Mouse (Mus musculus): ENCODE measurements at regions not wholly inside any gene's neighbourhood (a gene's known extent, or its start where the extent isn't known, plus 50 kb on each side); places are given as distances from the start of the nearest gene placed in this dataset.

- Histone ChIP-seq H3K4me3 (replicated peaks; ENCODE audit: low read depth, low read length) (no peak overlapping the region), H3K36me3 (ENCODE audit: control insufficient read depth, insufficient read depth, low read length) (no peaks in the 10 kb centered on the region), H3K27ac (replicated peaks; ENCODE audit: low read depth, low read length) (no peak overlapping the region), H3K9me3 (ENCODE audit: control insufficient read depth, low read length) (no peaks in the 10 kb centered on the region), H3K4me2 (ENCODE audit: low read length) (no peak overlapping the region), H3K27me3 (ENCODE audit: control insufficient read depth, insufficient read depth, low read length) (no peaks in the 10 kb centered on the region), H3K4me1 (ENCODE audit: control insufficient read depth, insufficient read depth, low read length) (no peaks in the 10 kb centered on the region), H3K9ac (replicated peaks; ENCODE audit: low read length) (no peak overlapping the region)
- ATAC-seq (ENCODE audit: low FRiP score, low TSS enrichment), result no peak
- 63% methylated on average over 9 of the region's 9 CpGs for WGBS
- DNase-seq, result peak; percentile 8
These were observed 200.4 kb upstream of the Nhs start for GRCm38 (mm10) chrX:162359767-162360545.

DNA sequence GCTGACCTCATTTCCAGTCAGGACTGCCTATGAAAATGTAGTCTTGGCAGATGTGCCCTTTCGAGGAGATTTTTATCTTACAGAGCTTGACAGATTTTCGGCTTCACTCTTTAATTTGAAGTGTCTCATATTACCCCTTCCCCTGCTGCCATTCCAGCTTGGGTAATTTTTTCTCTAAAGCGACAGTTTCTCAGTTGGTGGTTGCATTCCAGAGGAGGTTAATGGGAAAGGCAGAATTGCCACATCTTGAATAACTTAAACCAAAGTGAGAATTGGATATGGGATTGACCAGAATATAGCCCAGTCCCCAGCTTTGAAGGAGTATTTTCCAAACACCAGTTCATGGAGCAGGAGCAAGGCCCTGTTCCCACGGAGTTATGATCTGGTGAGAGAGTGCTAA, 188.8 kb upstream of the Nhs start:
- no peaks in the 10 kb centered on the region for H3K4me1 ChIP-seq (ENCODE audit: control insufficient read depth, insufficient read depth, low read length)
- no peaks in the 10 kb centered on the region for H3K9me3 ChIP-seq (ENCODE audit: control insufficient read depth, low read length)
- no peak for ATAC-seq (ENCODE audit: low FRiP score, low TSS enrichment)
- no peaks in the 10 kb centered on the region for H3K36me3 ChIP-seq (ENCODE audit: control insufficient read depth, insufficient read depth, low read length)
- no peak for DNase-seq
- H3K27me3 ChIP-seq (ENCODE audit: control insufficient read depth, insufficient read depth, low read length), result no peaks in the 10 kb centered on the region
- H3K27ac ChIP-seq (replicated peaks; ENCODE audit: low read depth, low read length), result no peak overlapping the region
- no peak overlapping the region for H3K4me3 ChIP-seq (replicated peaks; ENCODE audit: low read depth, low read length)
- H3K9ac ChIP-seq (replicated peaks; ENCODE audit: low read length), result no peak overlapping the region
- WGBS, result 68% methylated on average over 4 of the region's 4 CpGs
- no peak overlapping the region for H3K4me2 ChIP-seq (ENCODE audit: low read length)

DNA sequence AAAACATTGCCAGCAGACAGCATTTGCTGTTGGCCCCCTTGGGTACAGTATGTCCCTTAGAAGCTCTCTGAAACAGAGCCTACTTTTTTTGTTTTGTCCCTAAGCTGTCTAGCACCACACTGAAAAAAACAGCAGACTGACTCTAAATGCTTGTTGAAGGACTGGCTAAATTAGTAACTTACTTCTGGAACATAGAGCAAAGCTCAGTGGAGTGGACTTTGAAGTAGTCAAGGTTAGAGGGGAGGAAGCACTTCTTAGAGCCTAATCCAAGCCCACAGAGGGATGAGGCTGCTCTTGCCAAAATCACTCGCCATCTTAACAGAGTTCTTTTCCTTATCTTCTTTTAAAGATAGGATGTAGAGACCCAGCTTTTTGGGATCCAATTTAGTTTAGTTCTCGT, 188.4 kb upstream of the Nhs start:
- no peak overlapping the region for H3K4me2 ChIP-seq (ENCODE audit: low read length)
- ATAC-seq (ENCODE audit: low FRiP score, low TSS enrichment) (no peak), DNase-seq (no peak)
- no peaks in the 10 kb centered on the region for H3K36me3 ChIP-seq (ENCODE audit: control insufficient read depth, insufficient read depth, low read length)
- WGBS, result 66% methylated on average over 2 of the region's 2 CpGs
- no peak overlapping the region for H3K4me3 ChIP-seq (replicated peaks; ENCODE audit: low read depth, low read length)
- no peak overlapping the region for H3K27ac ChIP-seq (replicated peaks; ENCODE audit: low read depth, low read length)
- no peak overlapping the region for H3K9ac ChIP-seq (replicated peaks; ENCODE audit: low read length)
- no peaks in the 10 kb centered on the region for H3K9me3 ChIP-seq (ENCODE audit: control insufficient read depth, low read length)
- H3K4me1 ChIP-seq (ENCODE audit: control insufficient read depth, insufficient read depth, low read length), result no peaks in the 10 kb centered on the region
- no peaks in the 10 kb centered on the region for H3K27me3 ChIP-seq (ENCODE audit: control insufficient read depth, insufficient read depth, low read length)

DNA sequence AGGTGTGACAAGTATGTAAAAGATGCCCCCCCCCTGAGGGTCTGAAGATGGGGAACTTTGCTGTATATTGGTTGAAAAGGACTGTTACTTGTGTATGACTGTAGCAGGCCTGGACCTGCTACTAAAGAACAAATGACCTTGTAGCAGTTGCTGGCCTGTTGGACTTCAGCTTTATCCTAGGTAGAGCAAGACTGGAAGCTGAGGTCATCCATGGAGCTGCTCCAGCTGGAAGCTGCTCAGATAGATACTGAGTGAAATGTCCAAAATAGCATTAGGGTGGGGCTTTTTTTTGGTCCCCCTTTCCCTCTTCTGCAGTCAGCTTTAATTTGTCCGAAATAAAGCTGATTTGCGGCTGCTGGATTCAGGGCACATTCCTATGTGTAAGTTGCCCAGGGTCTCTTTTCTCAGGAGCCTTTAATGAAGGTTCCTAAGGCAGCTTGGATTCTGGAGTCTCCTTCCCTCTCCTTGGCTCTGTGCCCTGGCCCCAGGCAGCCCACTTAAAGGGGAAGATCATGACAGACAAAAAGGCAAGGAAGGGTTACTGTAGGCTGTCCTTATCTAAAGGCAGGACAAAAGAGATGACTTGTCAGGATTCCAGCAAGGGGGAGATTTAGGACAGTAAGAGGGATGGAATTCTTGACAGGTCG, 186.1 kb upstream of the Nhs start:
- Histone ChIP-seq H3K36me3 (ENCODE audit: control insufficient read depth, insufficient read depth, low read length) (no peaks in the 10 kb centered on the region), H3K27me3 (ENCODE audit: control insufficient read depth, insufficient read depth, low read length) (no peaks in the 10 kb centered on the region), H3K4me3 (replicated peaks; ENCODE audit: low read depth, low read length) (no peak overlapping the region), H3K27ac (replicated peaks; ENCODE audit: low read depth, low read length) (no peak overlapping the region), H3K9ac (replicated peaks; ENCODE audit: low read length) (no peak overlapping the region), H3K4me1 (ENCODE audit: control insufficient read depth, insufficient read depth, low read length) (no peaks in the 10 kb centered on the region), H3K4me2 (ENCODE audit: low read length) (no peak overlapping the region), H3K9me3 (ENCODE audit: control insufficient read depth, low read length) (no peaks in the 10 kb centered on the region)
- DNase-seq, result peak; percentile 6
- WGBS, result 64% methylated on average over 3 of the region's 3 CpGs
- no peak for ATAC-seq (ENCODE audit: low FRiP score, low TSS enrichment)

- Histone ChIP-seq H3K4me3 (replicated peaks; ENCODE audit: low read depth, low read length) (no peak overlapping the region), H3K9ac (replicated peaks; ENCODE audit: low read length) (no peak overlapping the region), H3K27ac (replicated peaks; ENCODE audit: low read depth, low read length) (no peak overlapping the region), H3K36me3 (ENCODE audit: control insufficient read depth, insufficient read depth, low read length) (no peaks in the 10 kb centered on the region), H3K9me3 (ENCODE audit: control insufficient read depth, low read length) (no peaks in the 10 kb centered on the region), H3K4me1 (ENCODE audit: control insufficient read depth, insufficient read depth, low read length) (no peaks in the 10 kb centered on the region), H3K27me3 (ENCODE audit: control insufficient read depth, insufficient read depth, low read length) (no peaks in the 10 kb centered on the region), H3K4me2 (ENCODE audit: low read length) (no peak overlapping the region)
- 90% methylated on average over 5 of the region's 5 CpGs for WGBS
- DNase-seq, result no peak
- no peak for ATAC-seq (ENCODE audit: low FRiP score, low TSS enrichment)
These were observed 172.6 kb upstream of the Nhs start for GRCm38 (mm10) chrX:162332121-162332520.

DNA sequence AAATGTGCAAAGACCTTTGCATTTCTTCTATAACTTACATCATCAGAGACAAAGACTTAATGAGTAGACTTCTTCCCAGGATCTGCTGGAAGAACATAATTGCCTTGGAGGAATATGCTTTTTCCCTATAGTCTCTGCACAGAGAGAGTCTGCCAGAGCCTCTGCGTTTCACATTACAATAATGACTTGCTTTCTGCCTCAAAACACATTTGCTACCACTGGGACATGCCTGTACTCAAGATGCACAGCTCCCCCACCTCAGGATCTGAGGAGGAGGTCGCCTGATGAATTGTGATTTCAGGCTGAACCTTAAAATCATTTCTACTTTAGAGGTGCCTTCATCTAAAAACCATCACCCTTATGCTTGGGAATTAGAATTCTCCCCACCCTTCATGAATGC, 148.1 kb upstream of the Nhs start:
- Histone ChIP-seq H3K27me3 (ENCODE audit: control insufficient read depth, insufficient read depth, low read length) (no peaks in the 10 kb centered on the region), H3K27ac (replicated peaks; ENCODE audit: low read depth, low read length) (no peak overlapping the region), H3K9me3 (ENCODE audit: control insufficient read depth, low read length) (no peaks in the 10 kb centered on the region), H3K4me3 (replicated peaks; ENCODE audit: low read depth, low read length) (no peak overlapping the region), H3K36me3 (ENCODE audit: control insufficient read depth, insufficient read depth, low read length) (no peaks in the 10 kb centered on the region), H3K4me2 (ENCODE audit: low read length) (no peak overlapping the region), H3K4me1 (ENCODE audit: control insufficient read depth, insufficient read depth, low read length) (no peaks in the 10 kb centered on the region), H3K9ac (replicated peaks; ENCODE audit: low read length) (no peak overlapping the region)
- WGBS, result 67% methylated on average over 2 of the region's 2 CpGs
- DNase-seq, result no peak
- ATAC-seq (ENCODE audit: low FRiP score, low TSS enrichment), result no peak

DNA sequence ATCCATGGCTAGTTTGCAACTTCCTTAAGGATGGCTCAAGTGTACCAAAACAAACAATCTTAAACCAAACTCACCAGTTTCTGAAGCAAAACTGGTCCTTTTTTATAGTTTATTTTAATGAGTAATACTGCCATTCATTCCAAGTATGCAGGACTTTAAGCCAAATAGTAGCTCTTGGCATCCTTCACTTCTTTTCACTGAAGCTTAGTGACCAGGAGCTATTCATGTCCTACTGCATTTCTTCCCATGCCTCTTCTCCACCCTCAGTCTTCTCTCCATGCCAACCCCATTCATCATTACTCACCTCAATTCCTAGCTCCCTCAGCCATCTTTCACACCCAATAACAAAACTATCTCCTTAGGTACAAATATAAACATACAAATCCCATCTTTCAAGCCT, 144.6 kb upstream of the Nhs start:
- Histone ChIP-seq H3K4me1 (ENCODE audit: control insufficient read depth, insufficient read depth, low read length) (no peaks in the 10 kb centered on the region), H3K9me3 (ENCODE audit: control insufficient read depth, low read length) (no peaks in the 10 kb centered on the region), H3K4me2 (ENCODE audit: low read length) (no peak overlapping the region), H3K9ac (replicated peaks; ENCODE audit: low read length) (no peak overlapping the region), H3K36me3 (ENCODE audit: control insufficient read depth, insufficient read depth, low read length) (no peaks in the 10 kb centered on the region), H3K27ac (replicated peaks; ENCODE audit: low read depth, low read length) (no peak overlapping the region), H3K27me3 (ENCODE audit: control insufficient read depth, insufficient read depth, low read length) (no peaks in the 10 kb centered on the region), H3K4me3 (replicated peaks; ENCODE audit: low read depth, low read length) (no peak overlapping the region)
- DNase-seq, result no peak
- ATAC-seq (ENCODE audit: low FRiP score, low TSS enrichment), result no peak

DNA sequence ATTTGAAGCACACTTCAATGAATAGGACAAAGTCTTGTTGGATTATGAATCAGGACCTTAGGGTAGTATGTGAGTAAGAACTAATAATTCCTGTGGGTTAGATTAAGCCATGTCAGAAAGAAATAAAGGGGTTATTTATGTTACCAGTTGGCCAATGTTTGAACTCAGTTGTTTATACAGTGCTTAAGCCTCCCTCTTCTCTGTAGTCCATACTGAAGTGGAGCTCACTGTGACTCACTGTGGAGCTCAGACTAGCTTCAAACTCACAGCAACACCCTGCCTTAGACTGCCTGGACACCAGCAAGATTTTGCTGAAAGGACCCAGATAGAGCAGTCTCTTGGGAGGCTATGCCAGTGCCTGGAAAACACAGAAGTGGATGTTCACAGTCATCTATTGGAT, 143.3 kb upstream of the Nhs start:
- no peak overlapping the region for H3K27ac ChIP-seq (replicated peaks; ENCODE audit: low read depth, low read length)
- H3K9me3 ChIP-seq (ENCODE audit: control insufficient read depth, low read length), result no peaks in the 10 kb centered on the region
- DNase-seq (no peak), ATAC-seq (ENCODE audit: low FRiP score, low TSS enrichment) (no peak)
- no peaks in the 10 kb centered on the region for H3K27me3 ChIP-seq (ENCODE audit: control insufficient read depth, insufficient read depth, low read length)
- no peak overlapping the region for H3K4me3 ChIP-seq (replicated peaks; ENCODE audit: low read depth, low read length)
- H3K9ac ChIP-seq (replicated peaks; ENCODE audit: low read length), result no peak overlapping the region
- no peaks in the 10 kb centered on the region for H3K36me3 ChIP-seq (ENCODE audit: control insufficient read depth, insufficient read depth, low read length)
- H3K4me1 ChIP-seq (ENCODE audit: control insufficient read depth, insufficient read depth, low read length), result no peaks in the 10 kb centered on the region
- no peak overlapping the region for H3K4me2 ChIP-seq (ENCODE audit: low read length)

GRCm38 (mm10) chrX:162291234-162291633, 131.7 kb upstream of the Nhs start:
- no peaks in the 10 kb centered on the region for H3K9me3 ChIP-seq (ENCODE audit: control insufficient read depth, low read length)
- no peaks in the 10 kb centered on the region for H3K36me3 ChIP-seq (ENCODE audit: control insufficient read depth, insufficient read depth, low read length)
- no peak overlapping the region for H3K9ac ChIP-seq (replicated peaks; ENCODE audit: low read length)
- WGBS, result 85% methylated on average over 1 of the region's 1 CpGs
- H3K27me3 ChIP-seq (ENCODE audit: control insufficient read depth, insufficient read depth, low read length), result no peaks in the 10 kb centered on the region
- H3K27ac ChIP-seq (replicated peaks; ENCODE audit: low read depth, low read length), result no peak overlapping the region
- DNase-seq, result no peak
- no peak overlapping the region for H3K4me3 ChIP-seq (replicated peaks; ENCODE audit: low read depth, low read length)
- H3K4me1 ChIP-seq (ENCODE audit: control insufficient read depth, insufficient read depth, low read length), result no peaks in the 10 kb centered on the region
- ATAC-seq (ENCODE audit: low FRiP score, low TSS enrichment), result no peak
- H3K4me2 ChIP-seq (ENCODE audit: low read length), result no peak overlapping the region

All from midbrain, embryonic 14.5 days (tissue).